Mouse (Mus musculus) heart, adult 2 months (tissue): ENCODE results near the gene Tspoap1. TPM values are rescaled to one million over a fixed set of nuclear protein-coding genes. Genes with fewer than 3 reads are reported as not detected.

ENCODE experiments used
- DNase-seq, 2 experiments: peaks; one replicate each; pipeline ENCODE4 v3.0.0; 2021
- H3K27ac ChIP-seq: fragments of 200-600 bp; 2 replicates; pipeline ENCODE4 v1.8.1; 2022
- H3K27me3 ChIP-seq: fragments of 200-500 bp; 2 replicates; pipeline ENCODE4 v1.6.1; 2012; ENCODE audit warnings: mild to moderate bottlenecking, low read length, inconsistent platforms, mixed read lengths; ENCODE audit not compliant: control insufficient read depth, insufficient read depth
- H3K36me3 ChIP-seq: fragments of 200-500 bp; 2 replicates; pipeline ENCODE4 v1.6.1; 2012; ENCODE audit warnings: low read length, inconsistent platforms; ENCODE audit not compliant: control insufficient read depth, insufficient read depth
- H3K4me1 ChIP-seq: fragments of 200-500 bp; 2 replicates; pipeline ENCODE4 v1.6.1; 2011; ENCODE audit warnings: low read length; ENCODE audit not compliant: control insufficient read depth, insufficient read depth
- H3K4me3 ChIP-seq: fragments of 200-600 bp; 2 replicates; pipeline ENCODE4 v1.8.1; 2022
- H3K79me2 ChIP-seq: fragments of 200-500 bp; replicated peaks from 2 replicates; pipeline ENCODE4 v1.6.1; 2012; ENCODE audit warnings: mild to moderate bottlenecking, inconsistent platforms, low read length, moderate library complexity, mixed read lengths; ENCODE audit not compliant: control insufficient read depth, insufficient read depth
- H3K9ac ChIP-seq: fragments of 200-500 bp; 2 replicates; pipeline ENCODE4 v1.6.1; 2012; ENCODE audit warnings: low read depth, mild to moderate bottlenecking, control low read depth, inconsistent platforms, low read length, mixed read lengths
- CTCF ChIP-seq: fragments of 200-600 bp; IDR thresholded peaks from 2 replicates; pipeline ENCODE4 v1.8.1; 2022; ENCODE audit warnings: antibody characterized with exemption, mild to moderate bottlenecking, moderate library complexity
- EP300 ChIP-seq: fragments of 200-500 bp; IDR thresholded peaks from 2 replicates; pipeline ENCODE4 v1.6.1; 2011; ENCODE audit warnings: low read depth, low read length, control low read depth; ENCODE audit not compliant: insufficient read depth
- POLR2A ChIP-seq: fragments of 200-500 bp; IDR thresholded peaks from 2 replicates; pipeline ENCODE4 v1.6.1; 2011; ENCODE audit warnings: mild to moderate bottlenecking, low read depth, low read length, control low read depth; ENCODE audit not compliant: insufficient read depth
- WGBS: fragments of 180-500 bp; shearing (Covaris S2); methylation state at CpG from one replicate; pipeline ENCODE4 v1.1.7; 2018; 5-methylcytosine and 5-hydroxymethylcytosine counted together
- intact Hi-C: fragments of 180-260 bp; cut with DNase I; formaldehyde crosslinking; loops from one replicate; pipeline ENCODE4 v1.15.1; 2025
- polyA plus RNA-seq: library from polyadenylated mRNA; depleted of rRNA; stranded (reverse); fragments of >200 nt; gene quantifications from 2 replicates; pipeline ENCODE4 v1.2.3, GENCODE M21; 2012
- total RNA-seq, 2 experiments: library from RNA; stranded (reverse); gene quantifications; 2 replicates each; pipeline ENCODE4 v1.2.3; 2021

The Tspoap1 gene
- total and polyA plus RNA-seq, 3 experiments, result 0.66 TPM; not detected in 2

GRCm38 (mm10) chr11:87751491-87751966, 8.8 kb upstream of the Tspoap1 start:
- intact Hi-C loops, result no loop called here
- DNase-seq, result peak in 1 of 2 experiments; percentile 48
- H3K27me3 ChIP-seq, result no peaks in the 10 kb centered on the region
- H3K27ac ChIP-seq, result no peak overlapping the region; the same call in 1 of the 2 replicates
- H3K9ac ChIP-seq, result no peak overlapping the region
- H3K4me1 ChIP-seq, result no peaks in the 10 kb centered on the region
- TF ChIP-seq POLR2A (no peak), CTCF (no peak), EP300 (no peak)
- H3K4me3 ChIP-seq, result no peak overlapping the region
- WGBS, result 47% methylated on average over 4 of the region's 4 CpGs
- no peaks in the 10 kb centered on the region for H3K36me3 ChIP-seq
- no peaks in the 10 kb centered on the region for H3K79me2 ChIP-seq

- intact Hi-C loops, result no loop called here
- DNase-seq, result no peak
- no peaks in the 10 kb centered on the region for H3K27me3 ChIP-seq
- no peak overlapping the region for H3K27ac ChIP-seq
- no peaks in the 10 kb centered on the region for H3K36me3 ChIP-seq
- H3K79me2 ChIP-seq, result no peaks in the 10 kb centered on the region
- no peaks in the 10 kb centered on the region for H3K4me1 ChIP-seq
- TF ChIP-seq EP300, result no peak
- TF ChIP-seq POLR2A, result no peak
- TF ChIP-seq CTCF, result no peak
- 81% methylated on average over 1 of the region's 1 CpGs for WGBS
- no peak overlapping the region for H3K9ac ChIP-seq
- no peak overlapping the region for H3K4me3 ChIP-seq
Measured at GRCm38 (mm10) chr11:87752307-87752706, 8.0 kb upstream of the Tspoap1 start.

GRCm38 (mm10) chr11:87753255-87753654, 7.1 kb upstream of the Tspoap1 start:
- TF ChIP-seq POLR2A, result no peak
- TF ChIP-seq CTCF, result no peak
- TF ChIP-seq EP300, result no peak
- Histone ChIP-seq H3K36me3 (no peaks in the 10 kb centered on the region), H3K4me1 (no peaks in the 10 kb centered on the region), H3K79me2 (no peaks in the 10 kb centered on the region), H3K4me3 (no peak overlapping the region), H3K27me3 (no peaks in the 10 kb centered on the region), H3K27ac (no peak overlapping the region), H3K9ac (no peak overlapping the region)
- 79% methylated on average over 8 of the region's 8 CpGs for WGBS
- no peak for DNase-seq
- intact Hi-C loops, result no loop called here

GRCm38 (mm10) chr11:87753891-87754501, 6.3 kb upstream of the Tspoap1 start:
- H3K27ac ChIP-seq, result no peak overlapping the region
- intact Hi-C loops, result no loop called here
- WGBS, result 81% methylated on average over 5 of the region's 5 CpGs
- TF ChIP-seq CTCF (no peak), POLR2A (no peak), EP300 (no peak)
- DNase-seq, result no peak
- no peaks in the 10 kb centered on the region for H3K27me3 ChIP-seq
- H3K4me3 ChIP-seq, result no peak overlapping the region
- H3K79me2 ChIP-seq, result no peaks in the 10 kb centered on the region
- H3K9ac ChIP-seq, result no peak overlapping the region
- no peaks in the 10 kb centered on the region for H3K4me1 ChIP-seq
- H3K36me3 ChIP-seq, result no peaks in the 10 kb centered on the region

- 60% methylated on average over 5 of the region's 5 CpGs for WGBS
- intact Hi-C loops, result no loop called here
- no peak overlapping the region for H3K27ac ChIP-seq
- H3K27me3 ChIP-seq, result no peaks in the 10 kb centered on the region
- no peaks in the 10 kb centered on the region for H3K36me3 ChIP-seq
- H3K79me2 ChIP-seq, result no peaks in the 10 kb centered on the region
- DNase-seq, result peak in 1 of 2 experiments; percentile 61
- no peak overlapping the region for H3K4me3 ChIP-seq
- no peak overlapping the region for H3K9ac ChIP-seq
- TF ChIP-seq EP300 (no peak), CTCF (no peak)
- H3K4me1 ChIP-seq, result no peaks in the 10 kb centered on the region
Measured at GRCm38 (mm10) chr11:87754603-87755002, 5.7 kb upstream of the Tspoap1 start.

GRCm38 (mm10) chr11:87755360-87756017, 4.9 kb upstream of the Tspoap1 start:
- peak; percentile 55 to 87 for DNase-seq
- no peak for TF ChIP-seq CTCF
- TF ChIP-seq POLR2A, result peak; percentile 61
- no peaks in the 10 kb centered on the region for H3K4me1 ChIP-seq
- WGBS, result 63% methylated on average over 17 of the region's 17 CpGs
- intact Hi-C loops, result no loop called here
- H3K27ac ChIP-seq, result no peak overlapping the region
- H3K79me2 ChIP-seq, result no peaks in the 10 kb centered on the region
- H3K4me3 ChIP-seq, result no peak overlapping the region; the same call in 1 of the 2 replicates
- H3K36me3 ChIP-seq, result no peaks in the 10 kb centered on the region
- peaks cover 3% of the 10 kb centered on the region; the same call in 1 of the 2 replicates for H3K27me3 ChIP-seq
- H3K9ac ChIP-seq, result no peak overlapping the region
